Mouse (Mus musculus): ENCODE data around the gene Robo2.

Gene Robo2

DNA sequence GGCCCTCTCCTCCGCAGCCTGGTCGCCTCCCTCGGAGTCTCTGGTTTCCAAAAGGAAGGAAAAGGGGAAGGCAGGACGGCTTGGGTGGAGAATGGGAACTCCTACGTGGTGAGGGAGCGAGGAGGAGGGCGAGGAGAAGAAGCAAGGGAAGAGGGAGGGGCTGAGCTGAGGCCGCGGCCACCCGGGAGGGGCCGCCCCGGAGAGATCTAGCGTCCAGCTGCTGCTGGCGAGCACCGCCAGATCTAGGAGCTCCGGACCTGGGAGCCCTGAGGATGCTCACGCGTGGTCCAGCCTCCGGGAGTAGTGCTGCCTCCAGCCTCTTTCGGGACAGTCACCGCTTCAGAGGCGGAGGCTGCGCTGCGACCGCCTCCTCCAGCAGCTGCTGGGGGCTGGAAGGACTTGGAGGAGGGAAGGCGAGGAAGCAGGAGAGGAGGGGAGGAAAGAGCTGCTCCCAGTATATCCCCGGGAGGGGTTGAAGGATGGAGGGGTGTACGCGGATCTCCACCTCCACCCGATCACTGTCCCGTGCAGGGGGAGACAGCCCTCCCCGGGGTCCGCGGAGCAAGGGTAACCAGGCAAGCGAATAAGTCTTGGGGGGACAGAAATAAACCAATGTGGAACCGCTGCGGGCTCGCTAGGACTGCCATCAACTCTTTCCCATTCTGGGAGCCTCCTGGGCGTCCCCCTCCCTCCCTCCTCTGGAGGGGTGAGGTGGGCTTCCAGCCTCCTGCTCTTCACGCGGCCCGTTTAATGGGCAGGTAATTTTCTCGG, at the start of gene Robo2:
TSS of gene Robo2 (minus strand) at position 345 of the 771 bp plus-strand sequence.
- no peak for DNase-seq (ENCODE audit: extremely low read depth, insufficient read length, low spot score)

- no peak for DNase-seq (ENCODE audit: extremely low read depth, insufficient read length, low spot score)
Measured at GRCm38 (mm10) chr16:74458138-74458537, 46.5 kb upstream of the Robo2 start.

DNA sequence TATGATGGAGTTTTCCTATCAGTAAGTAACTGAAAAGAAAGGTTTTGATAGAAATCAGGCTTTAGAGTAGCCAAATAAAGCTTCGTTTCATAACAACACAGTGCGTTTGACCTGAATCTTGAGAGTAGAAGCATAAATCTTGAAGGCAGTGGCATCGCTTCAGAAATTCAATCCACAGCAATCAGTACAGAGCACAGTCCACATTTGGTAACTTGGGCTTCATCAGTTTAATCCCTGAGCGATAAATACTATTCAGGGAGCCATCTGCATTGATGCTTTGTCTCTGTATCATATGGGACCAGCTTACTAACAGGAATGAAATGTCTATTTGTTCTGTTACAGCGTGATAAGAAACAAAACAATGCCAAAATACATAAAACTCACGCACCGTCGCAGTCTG, 46.1 kb upstream of the Robo2 start:
- no peak for DNase-seq (ENCODE audit: extremely low read depth, insufficient read length, low spot score)

DNA sequence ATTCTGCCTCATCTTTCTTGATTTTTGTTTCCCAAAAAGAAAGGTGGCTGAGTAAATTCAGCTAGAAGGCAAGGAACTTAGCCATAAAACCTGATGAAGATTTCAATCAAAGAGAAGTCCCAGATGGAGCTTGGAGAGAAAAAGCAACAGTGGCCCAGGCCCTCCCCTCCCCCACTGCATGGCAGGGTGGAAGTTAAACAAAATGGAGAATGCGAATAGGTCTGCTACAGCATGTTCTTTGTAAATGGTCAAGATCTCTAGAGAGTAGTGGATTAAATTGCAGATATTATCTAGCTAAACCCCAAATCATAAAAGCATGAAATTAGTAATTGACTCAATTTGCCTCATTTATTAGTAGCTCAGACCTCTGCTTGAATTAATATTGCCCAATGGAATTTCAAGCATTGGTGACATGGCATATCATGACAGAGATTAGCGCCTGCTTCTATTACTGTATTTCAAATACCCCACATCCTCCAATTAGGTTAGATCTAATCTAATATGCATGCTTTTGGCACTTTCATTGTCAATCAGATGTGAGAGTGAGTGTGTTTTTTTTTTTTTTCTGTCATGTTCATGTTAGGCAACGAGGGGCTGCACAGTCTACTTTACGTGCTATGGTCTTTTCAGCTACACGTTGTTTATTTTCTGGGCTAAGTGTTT, 45.3 kb upstream of the Robo2 start:
- no peak for DNase-seq (ENCODE audit: extremely low read depth, insufficient read length, low spot score)

GRCm38 (mm10) chr16:74455179-74455578, 43.6 kb upstream of the Robo2 start:
- no peak for DNase-seq (ENCODE audit: extremely low read depth, insufficient read length, low spot score)

DNA sequence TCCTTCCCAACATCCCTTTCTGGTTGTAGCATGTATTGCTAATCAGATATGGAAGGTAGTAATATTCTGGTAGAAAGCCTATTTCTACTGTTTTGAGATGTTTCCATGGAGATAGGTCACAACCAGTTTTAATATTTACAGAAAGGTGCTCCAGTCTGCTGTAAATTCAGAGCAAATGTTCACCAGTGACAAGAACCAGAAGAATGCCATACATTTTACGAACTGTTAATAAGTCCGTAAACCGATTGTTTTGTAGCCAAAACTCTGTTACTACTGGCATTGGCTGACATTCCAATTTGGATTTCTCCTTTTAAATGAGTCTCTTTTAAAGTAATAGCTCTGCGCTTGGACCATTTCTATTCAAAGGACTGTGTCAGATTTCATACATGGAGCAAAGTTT, 36.4 kb upstream of the Robo2 start:
- no peak for DNase-seq (ENCODE audit: extremely low read depth, insufficient read length, low spot score)

DNA sequence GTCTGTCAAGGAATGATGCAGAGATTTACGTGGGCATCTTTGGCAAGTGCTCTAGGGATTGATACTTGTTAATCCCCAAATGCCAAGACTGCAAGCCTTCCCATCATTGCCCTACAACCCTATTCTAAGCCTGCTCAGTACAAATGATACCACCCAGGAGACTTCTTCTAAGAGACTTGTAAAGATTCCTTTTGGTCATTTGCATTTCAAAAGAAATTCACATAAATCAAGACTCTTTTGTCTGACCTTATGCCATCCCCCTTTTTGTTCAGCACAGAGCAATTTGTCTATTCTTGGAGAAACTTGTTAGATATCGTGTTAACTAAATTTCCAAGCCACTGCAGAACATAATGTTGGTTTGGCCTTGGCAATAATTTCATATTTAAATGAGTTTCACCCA, 15.4 kb upstream of the Robo2 start:
- no peak for DNase-seq (ENCODE audit: extremely low read depth, insufficient read length, low spot score)

- no peak for DNase-seq (ENCODE audit: extremely low read depth, insufficient read length, low spot score)
Measured at GRCm38 (mm10) chr16:74420324-74420723, 8.7 kb upstream of the Robo2 start.

GRCm38 (mm10) chr16:74412471-74413291, 1.1 kb upstream of the Robo2 start:
- DNase-seq (ENCODE audit: extremely low read depth, insufficient read length, low spot score) = no peak

- no peak for DNase-seq (ENCODE audit: extremely low read depth, insufficient read length, low spot score)
Measured at GRCm38 (mm10) chr16:74411021-74411420, 604 bp downstream of the Robo2 start.

GRCm38 (mm10) chr16:74410125-74410524, 1.5 kb downstream of the Robo2 start:
- no peak for DNase-seq (ENCODE audit: extremely low read depth, insufficient read length, low spot score)

DNA sequence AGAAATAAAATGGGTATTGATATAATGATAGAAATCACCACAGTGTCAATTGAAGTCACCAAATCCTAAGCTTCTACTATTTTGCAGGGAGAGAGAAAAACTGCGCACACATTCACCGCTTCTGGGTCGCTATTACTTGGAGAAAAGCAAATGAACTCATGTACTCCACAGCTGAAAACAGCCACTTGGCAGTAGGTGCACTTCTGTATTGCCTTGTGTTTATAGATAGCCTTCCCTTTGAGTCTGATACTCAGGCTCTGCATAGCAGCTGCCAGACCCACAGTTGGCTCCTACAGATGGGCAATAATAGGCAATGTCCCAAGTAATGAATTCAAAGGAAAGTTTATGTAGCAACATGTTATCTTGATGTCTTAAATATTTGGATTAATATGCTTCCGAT, 2.1 kb downstream of the Robo2 start:
- no peak for DNase-seq (ENCODE audit: extremely low read depth, insufficient read length, low spot score)

DNA sequence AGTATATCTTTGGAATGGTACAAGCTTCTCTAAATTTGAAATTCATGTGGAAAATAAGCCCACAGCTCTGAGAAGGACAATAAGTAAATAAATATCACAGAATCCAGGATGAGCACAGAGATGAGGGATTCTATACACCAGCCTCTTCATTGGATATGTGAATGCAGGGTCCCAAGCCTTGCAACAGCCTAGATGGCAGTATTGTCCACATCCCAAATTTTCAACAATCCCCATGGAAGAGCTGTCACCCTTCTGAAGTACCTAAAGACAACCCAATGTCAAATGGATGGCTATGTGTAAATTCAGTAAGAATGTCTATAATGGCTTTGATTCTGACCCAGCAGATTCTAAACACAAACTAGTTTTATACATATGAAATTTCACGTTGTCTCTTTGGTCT, 3.1 kb downstream of the Robo2 start:
- no peak for DNase-seq (ENCODE audit: extremely low read depth, insufficient read length, low spot score)

DNA sequence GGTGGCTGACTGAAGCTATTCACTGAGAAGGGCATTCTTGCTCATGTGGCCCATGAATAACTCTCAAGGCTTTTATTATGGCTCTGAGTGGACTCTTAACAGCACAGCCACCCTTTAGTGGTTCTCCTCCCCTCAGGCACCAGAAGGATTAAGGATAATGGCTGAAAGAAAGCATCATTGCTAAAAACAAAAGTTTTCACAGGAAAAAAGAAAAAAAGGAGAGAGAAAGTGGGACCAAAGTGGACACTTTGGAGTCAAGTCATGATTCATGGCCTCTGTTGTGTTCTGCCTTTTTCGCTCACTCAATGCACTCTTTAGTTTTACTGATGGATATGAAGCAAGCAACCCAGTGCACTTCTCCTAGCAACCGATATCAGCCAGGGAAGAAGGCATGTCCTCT, 14.3 kb downstream of the Robo2 start:
- DNase-seq (ENCODE audit: extremely low read depth, insufficient read length, low spot score) = no peak

DNA sequence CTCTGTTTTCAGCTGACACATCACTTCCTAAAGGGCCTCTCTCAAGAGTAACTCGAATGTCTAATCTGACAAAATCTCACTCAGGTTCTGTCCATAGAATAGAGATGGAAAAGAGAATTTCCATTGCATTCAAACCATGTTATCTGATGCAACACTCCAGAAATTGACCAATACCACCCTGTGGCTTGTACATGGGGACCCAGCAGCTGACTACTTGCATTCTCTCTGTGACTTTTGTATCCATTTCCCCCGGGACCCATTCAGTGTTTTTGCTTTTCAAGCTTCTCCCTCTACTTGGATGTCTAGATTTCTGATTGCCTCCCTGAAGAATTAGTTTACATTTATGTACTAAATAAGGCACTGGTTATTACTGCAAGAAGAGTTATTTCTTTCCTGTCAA, 15.9 kb downstream of the Robo2 start:
- DNase-seq (ENCODE audit: extremely low read depth, insufficient read length, low spot score) = no peak

DNA sequence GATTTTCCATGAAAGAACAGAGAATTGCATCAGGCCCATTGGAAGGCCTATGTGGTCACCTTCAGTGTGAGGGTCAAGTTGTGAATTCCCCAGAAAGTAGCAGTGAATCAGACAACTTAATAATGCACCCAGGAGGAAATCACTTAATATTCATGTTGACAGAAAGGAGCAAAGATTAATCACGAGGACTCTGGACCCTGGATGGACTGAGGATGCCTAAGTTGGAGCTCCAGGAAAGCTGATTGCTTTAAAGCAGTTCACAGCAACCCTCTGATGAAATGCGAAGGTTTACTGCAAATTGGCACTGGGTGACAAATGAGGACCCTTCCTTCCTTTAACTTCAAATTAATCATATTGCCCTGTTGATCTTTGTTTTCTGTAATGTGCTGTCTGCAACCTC, 32.2 kb downstream of the Robo2 start:
- DNase-seq (ENCODE audit: extremely low read depth, insufficient read length, low spot score) = no peak

DNA sequence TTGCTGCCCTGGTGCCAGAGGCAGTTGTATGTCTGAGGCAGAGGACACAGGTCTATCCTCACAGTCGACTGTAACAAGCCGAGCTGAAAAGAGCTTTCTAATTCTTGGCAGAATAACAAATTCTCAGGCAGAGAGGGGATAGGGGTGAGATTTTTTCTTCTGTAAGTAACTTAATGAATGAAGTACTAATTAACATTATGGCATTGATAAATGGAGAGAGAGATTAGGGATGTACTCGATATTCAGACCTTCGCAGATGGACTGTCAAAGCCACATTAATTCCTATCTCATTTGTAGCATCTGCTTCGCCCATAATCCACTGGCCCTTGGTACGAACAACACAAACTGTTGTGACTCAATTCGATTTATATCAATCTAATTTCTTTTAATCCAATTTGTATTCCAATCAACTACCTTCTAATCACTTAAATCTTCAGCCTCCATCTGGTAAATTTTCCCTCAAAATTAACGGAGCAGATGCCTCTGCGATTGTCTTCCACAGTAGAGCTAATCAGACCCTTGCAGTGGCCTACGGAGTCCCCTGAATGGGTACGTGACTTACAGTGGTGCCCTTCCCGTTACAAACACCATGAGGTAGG, 36.2 kb downstream of the Robo2 start:
- DNase-seq (ENCODE audit: extremely low read depth, insufficient read length, low spot score) = no peak

DNA sequence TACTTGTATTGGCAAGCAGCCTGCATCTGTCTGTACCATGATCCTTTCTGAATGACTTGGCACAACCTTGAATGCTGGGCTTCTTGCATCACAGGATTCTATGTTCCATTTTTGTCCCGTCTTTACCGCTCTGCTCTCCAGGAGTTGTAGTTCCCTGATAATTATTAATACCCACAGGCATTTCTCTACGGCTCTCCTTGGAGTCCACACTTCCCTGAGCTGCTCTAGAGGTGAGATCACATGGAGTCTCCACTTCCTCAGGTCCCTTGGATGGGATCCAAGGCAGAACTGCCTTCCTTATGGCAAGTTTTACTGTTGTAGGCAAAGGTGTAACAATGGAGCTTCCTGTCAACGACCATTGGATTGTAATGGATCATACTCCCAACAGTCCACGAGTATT, 37.1 kb downstream of the Robo2 start:
- no peak for DNase-seq (ENCODE audit: extremely low read depth, insufficient read length, low spot score)

GRCm38 (mm10) chr16:74373407-74373806, 38.2 kb downstream of the Robo2 start:
- DNase-seq (ENCODE audit: extremely low read depth, insufficient read length, low spot score) = no peak

- DNase-seq (ENCODE audit: extremely low read depth, insufficient read length, low spot score) = no peak
Measured at GRCm38 (mm10) chr16:74372876-74373275, 38.7 kb downstream of the Robo2 start.

GRCm38 (mm10) chr16:74348437-74348836, 63.2 kb downstream of the Robo2 start:
- DNase-seq (ENCODE audit: extremely low read depth, insufficient read length, low spot score) = no peak

All from 3134 (cell line).